Mouse (Mus musculus) midbrain, postnatal 0 days (tissue): ENCODE results near the gene Saal1. TPM values are rescaled to one million over a fixed set of nuclear protein-coding genes. Genes with fewer than 3 reads are reported as not detected.

Source experiments
- ATAC-seq: fragments of 200-750 bp; cut with Nextera tagmentation; 2 replicates; pipeline ENCODE4 v1.8.0; 2017; ENCODE audit warnings: moderate number of reproducible peaks, mild to moderate bottlenecking, moderate TSS enrichment, moderate library complexity; ENCODE audit not compliant: low FRiP score
- DNase-seq: peaks from one replicate; pipeline ENCODE4 v3.0.0-alpha.2; 2015; ENCODE audit warnings: low spot score
- H3K27ac ChIP-seq: fragments of 300-500 bp; sonication (generic); 2 replicates; pipeline ENCODE4 v1.5.1; 2014; ENCODE audit warnings: low read depth, mild to moderate bottlenecking, low read length, mixed read lengths
- H3K27me3 ChIP-seq: fragments of 300-500 bp; sonication (generic); 2 replicates; pipeline ENCODE4 v1.6.1; 2014; ENCODE audit warnings: low read length, control low read depth, mixed read lengths; ENCODE audit not compliant: insufficient read depth
- H3K36me3 ChIP-seq: fragments of 300-500 bp; sonication (generic); 2 replicates; pipeline ENCODE4 v1.6.1; 2014; ENCODE audit warnings: low read length, control low read depth, mixed read lengths; ENCODE audit not compliant: insufficient read depth
- H3K4me1 ChIP-seq: fragments of 300-500 bp; sonication (generic); 2 replicates; pipeline ENCODE4 v1.6.1; 2014; ENCODE audit warnings: mild to moderate bottlenecking, control low read depth, antibody characterized with exemption, low read length, mixed read lengths; ENCODE audit not compliant: insufficient read depth
- H3K4me2 ChIP-seq: fragments of 300-500 bp; sonication (generic); 2 replicates; pipeline ENCODE4 v1.6.1; 2014; ENCODE audit warnings: low read depth, mild to moderate bottlenecking, low read length, mixed read lengths; ENCODE audit not compliant: poor library complexity, severe bottlenecking
- H3K4me3 ChIP-seq: fragments of 300-500 bp; sonication (generic); 2 replicates; pipeline ENCODE4 v1.5.1; 2014; ENCODE audit warnings: low read depth, mild to moderate bottlenecking, low read length, moderate library complexity
- H3K9ac ChIP-seq: fragments of 300-500 bp; sonication (generic); replicated peaks from 2 replicates; pipeline ENCODE4 v1.6.1; 2014; ENCODE audit warnings: mild to moderate bottlenecking, low read length, moderate library complexity, mixed read lengths; ENCODE audit not compliant: poor library complexity, severe bottlenecking
- H3K9me3 ChIP-seq: fragments of 300-500 bp; sonication (generic); 2 replicates; pipeline ENCODE4 v1.6.1; 2016; ENCODE audit warnings: low read length, control low read depth
- CTCF ChIP-seq: IDR thresholded peaks from 2 replicates; pipeline ENCODE4 v1.5.1; 2016; ENCODE audit warnings: antibody characterized with exemption, mild to moderate bottlenecking
- WGBS: fragments of 180-500 bp; shearing (Covaris S2); extraction: QIAGEN DNeasy Blood & Tissue Kit; methylation state at CpG from one replicate; pipeline ENCODE4 v1.1.7; 2014; 5-methylcytosine and 5-hydroxymethylcytosine counted together
- polyA plus RNA-seq: library from polyadenylated mRNA; unstranded; fragments of >200 nt; fragmentation: Nextera tagmentation; extraction: Ambion mirVana; gene quantifications from 2 replicates; pipeline ENCODE4 v1.2.1, GENCODE M21; 2015
- total RNA-seq: library from RNA; depleted of rRNA; stranded (reverse); fragments of >200 nt; gene quantifications from 2 replicates; pipeline ENCODE4 v1.2.3, GENCODE M21; 2014

Gene Saal1
- total and polyA plus RNA-seq, 2 experiments from 2014 or later = 10.2 to 13.6 TPM

- DNase-seq (no peak), ATAC-seq (no peak)
- no peak overlapping the region for H3K4me2 ChIP-seq
- H3K27me3 ChIP-seq = peaks cover 6% of the 10 kb centered on the region; the same call in 1 of the 2 replicates
- no peaks in the 10 kb centered on the region for H3K4me1 ChIP-seq
- no peak overlapping the region for H3K4me3 ChIP-seq
- WGBS = 95% methylated on average over 6 of the region's 6 CpGs
- H3K36me3 ChIP-seq = no peaks in the 10 kb centered on the region
- no peak for TF ChIP-seq CTCF
- H3K9ac ChIP-seq = no peak overlapping the region
- no peak overlapping the region for H3K27ac ChIP-seq
- no peaks in the 10 kb centered on the region for H3K9me3 ChIP-seq
Measured at GRCm38 (mm10) chr7:46723354-46723753, 12.9 kb upstream of the Saal1 start.

GRCm38 (mm10) chr7:46720460-46720859, 10.0 kb upstream of the Saal1 start:
- no peaks in the 10 kb centered on the region for H3K36me3 ChIP-seq
- H3K4me2 ChIP-seq = no peak overlapping the region
- peaks cover 6% of the 10 kb centered on the region; the same call in 1 of the 2 replicates for H3K27me3 ChIP-seq
- no peak overlapping the region for H3K9ac ChIP-seq
- TF ChIP-seq CTCF = no peak
- 76% methylated on average over 9 of the region's 9 CpGs for WGBS
- H3K27ac ChIP-seq = no peak overlapping the region
- H3K4me3 ChIP-seq = no peak overlapping the region
- ATAC-seq (no peak), DNase-seq (peak; percentile 42)
- H3K9me3 ChIP-seq = no peaks in the 10 kb centered on the region
- H3K4me1 ChIP-seq = no peaks in the 10 kb centered on the region

- no peaks in the 10 kb centered on the region for H3K4me1 ChIP-seq
- H3K36me3 ChIP-seq = no peaks in the 10 kb centered on the region
- DNase-seq = no peak
- WGBS = 78% methylated on average over 7 of the region's 7 CpGs
- no peaks in the 10 kb centered on the region for H3K9me3 ChIP-seq
- ATAC-seq = no peak
- H3K27me3 ChIP-seq = peaks cover 6% of the 10 kb centered on the region; the same call in 1 of the 2 replicates
- H3K9ac ChIP-seq = no peak overlapping the region
- no peak overlapping the region for H3K27ac ChIP-seq
- no peak overlapping the region for H3K4me2 ChIP-seq
- no peak overlapping the region for H3K4me3 ChIP-seq
- TF ChIP-seq CTCF = no peak
Measured at GRCm38 (mm10) chr7:46719526-46719925, 9.0 kb upstream of the Saal1 start.

GRCm38 (mm10) chr7:46718591-46719270, 8.3 kb upstream of the Saal1 start:
- no peak overlapping the region for H3K27ac ChIP-seq

GRCm38 (mm10) chr7:46716897-46717296, 6.4 kb upstream of the Saal1 start:
- 58% methylated on average over 5 of the region's 5 CpGs for WGBS
- no peak for ATAC-seq

More at GRCm38 (mm10) chr7:46718591-46719270, 8.3 kb upstream of the Saal1 start:
- Histone ChIP-seq H3K27me3 (peaks cover 6% of the 10 kb centered on the region; the same call in 1 of the 2 replicates), H3K9ac (no peak overlapping the region), H3K4me1 (no peaks in the 10 kb centered on the region), H3K4me2 (no peak overlapping the region), H3K9me3 (no peaks in the 10 kb centered on the region), H3K4me3 (no peak overlapping the region), H3K36me3 (no peaks in the 10 kb centered on the region)
- DNase-seq (peak; percentile 82), ATAC-seq (peak; percentile 65; the same call in 1 of the 2 replicates)
- 82% methylated on average over 7 of the region's 7 CpGs for WGBS
- TF ChIP-seq CTCF = no peak

GRCm38 (mm10) chr7:46715600-46715999, 5.1 kb upstream of the Saal1 start, which contains the start of gene Saa3:
Saa3 (minus strand) TSS chr7:46715700.
- H3K9me3 ChIP-seq = no peaks in the 10 kb centered on the region
- ATAC-seq (no peak), DNase-seq (no peak)
- no peaks in the 10 kb centered on the region for H3K36me3 ChIP-seq
- WGBS = 90% methylated on average over 5 of the region's 5 CpGs
- TF ChIP-seq CTCF = no peak
- no peak within 1 kb of the TSS for H3K4me3 ChIP-seq
- no peak within 1 kb of the TSS for H3K4me2 ChIP-seq
- H3K27me3 ChIP-seq = peaks cover 6% of the 10 kb centered on the region; the same call in 1 of the 2 replicates
- H3K9ac ChIP-seq = no peak within 1 kb of the TSS
- H3K4me1 ChIP-seq = no peaks in the 10 kb centered on the region
- no peak within 1 kb of the TSS for H3K27ac ChIP-seq

More at GRCm38 (mm10) chr7:46716897-46717296, 6.4 kb upstream of the Saal1 start:
- Histone ChIP-seq H3K27me3 (peaks cover 6% of the 10 kb centered on the region; the same call in 1 of the 2 replicates), H3K27ac (no peak overlapping the region), H3K4me2 (no peak overlapping the region), H3K9me3 (no peaks in the 10 kb centered on the region), H3K4me3 (no peak overlapping the region), H3K9ac (no peak overlapping the region), H3K4me1 (no peaks in the 10 kb centered on the region), H3K36me3 (no peaks in the 10 kb centered on the region)
- peak; percentile 20 for DNase-seq
- no peak for TF ChIP-seq CTCF
